Mouse (Mus musculus): Measurements from ENCODE around the gene Gm19345. TPM values are rescaled to one million over a fixed set of nuclear protein-coding genes. Genes with fewer than 3 reads are reported as not detected.

Gm19345 gene
- polyA plus RNA-seq (2012; rRNA removed): 0.24 and 0.29 TPM in 2 replicates

DNA sequence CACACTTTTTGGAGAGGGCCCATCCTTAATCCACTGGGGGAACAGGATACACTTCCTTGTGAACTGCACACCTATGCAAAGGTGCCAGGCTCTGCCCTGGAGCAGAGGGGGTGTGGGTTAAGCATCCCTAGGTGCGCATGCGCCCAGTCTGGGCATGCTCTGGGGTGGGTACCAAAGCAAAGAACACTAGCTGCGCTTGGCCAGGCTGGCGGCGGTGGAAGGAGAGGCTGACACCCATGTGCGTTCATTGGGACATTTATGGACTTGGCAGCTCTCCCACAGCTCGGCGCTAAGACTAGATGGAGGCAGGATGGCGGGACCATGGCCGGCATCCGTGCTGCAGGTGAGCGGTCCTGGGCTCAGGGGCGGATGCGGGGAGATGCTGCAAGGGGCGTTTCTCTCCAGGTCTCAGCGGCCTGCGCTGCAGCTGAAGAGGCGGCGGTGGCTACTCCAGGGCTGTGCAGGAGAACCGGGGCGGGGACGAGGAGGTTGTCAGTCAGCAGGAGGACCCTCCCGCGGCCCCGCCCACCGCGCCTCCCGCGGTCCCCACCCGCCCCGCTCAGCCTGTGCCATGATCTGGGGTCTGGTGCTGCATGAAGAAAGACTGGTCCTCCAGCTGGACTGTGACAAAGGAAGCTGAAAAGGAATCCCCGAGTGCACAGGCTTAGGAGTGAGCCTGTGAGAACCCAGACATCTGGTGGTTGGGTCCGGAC lies at the start of gene Gm19345:
TSS of gene Gm19345 (plus strand) at position 146 of the 713 bp plus-strand sequence.

DNA sequence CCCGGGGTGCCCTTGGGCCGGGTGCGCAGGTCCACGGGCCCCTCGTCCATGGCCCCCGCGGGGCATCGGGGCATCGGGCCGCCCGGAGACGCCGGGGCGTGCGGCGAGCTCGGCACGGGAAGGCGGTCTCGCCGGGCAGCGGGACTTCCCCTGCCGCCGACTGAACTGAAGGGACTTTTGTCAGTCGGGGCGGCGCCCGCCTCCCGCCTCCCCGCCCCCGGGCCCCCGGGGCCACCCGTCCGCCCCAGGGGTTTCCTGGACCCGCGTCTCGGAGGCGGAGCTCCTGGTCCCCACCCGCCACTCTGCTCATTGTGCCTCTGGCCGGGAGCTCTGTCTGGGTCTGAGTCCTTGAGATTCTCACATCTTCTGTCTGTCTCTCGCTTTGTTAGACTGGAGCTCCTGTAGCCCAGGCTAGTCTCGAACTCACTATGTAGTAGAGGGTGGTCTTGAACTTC lies 29.2 kb upstream of the Gm19345 start, which contains the start of gene Bcl3:
TSS of gene Bcl3 (minus strand) at position 167 of the 455 bp plus-strand sequence.

DNA sequence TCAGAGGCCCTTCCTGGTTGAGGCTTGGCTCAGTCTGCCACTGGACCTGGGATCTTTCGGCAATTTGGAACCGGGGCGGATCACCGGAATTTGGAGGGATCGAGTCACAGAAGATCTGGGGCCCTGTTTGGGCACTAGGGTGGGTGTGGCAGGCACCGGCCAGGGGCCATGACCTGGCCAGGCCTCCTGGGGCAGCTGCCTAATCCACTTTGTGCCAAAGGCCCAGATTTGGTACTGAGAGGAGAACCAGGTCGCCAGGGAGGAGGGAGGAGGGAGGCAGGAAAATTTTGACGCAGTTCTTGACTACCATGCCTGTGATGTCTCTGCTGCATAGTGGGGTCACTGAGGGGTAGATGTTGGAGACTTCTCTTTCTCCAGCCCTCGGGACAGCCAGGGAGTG lies 9.4 kb downstream of the Gm19345 start, which contains the start of gene Ceacam16:
TSS of gene Ceacam16 (minus strand) at position 101 of the 400 bp plus-strand sequence.

DNA sequence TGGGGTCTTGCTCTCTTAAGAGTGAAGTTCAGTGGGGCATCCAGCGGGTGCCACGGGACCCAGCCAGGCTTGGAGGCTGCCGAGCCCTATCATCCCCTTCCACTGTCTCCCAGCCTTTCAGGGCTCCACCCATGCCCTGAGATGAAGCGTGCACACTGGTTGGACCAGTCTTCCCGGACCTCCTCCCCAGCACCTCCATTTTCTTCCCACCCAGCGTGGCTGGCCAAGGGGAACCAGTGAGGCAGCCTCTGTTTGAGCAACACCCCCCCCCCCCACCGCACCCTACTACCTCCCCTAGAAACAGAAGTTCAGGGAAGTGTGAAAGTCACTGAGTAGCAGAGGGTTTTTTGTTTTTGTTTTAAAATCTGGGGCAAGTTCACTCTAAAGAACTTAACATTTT lies 36.0 kb downstream of the Gm19345 start, which contains the start of gene Ceacam19:
TSS of gene Ceacam19 (minus strand) at position 117 of the 400 bp plus-strand sequence.

Other genes starting within 250 kb of the Gm19345 start
- 134 and 154 TPM in 2 replicates for gene Clasrp, start 247.5 kb upstream of the Gm19345 start, polyA plus RNA-seq (2012; rRNA removed)
- 2.4 and 4.4 TPM in 2 replicates for gene Relb, start 222.6 kb upstream of the Gm19345 start, polyA plus RNA-seq (2012; rRNA removed)
- gene Clptm1, start 187.0 kb upstream of the Gm19345 start, polyA plus RNA-seq (2012; rRNA removed): 36.8 and 58.8 TPM in 2 replicates
- gene Apoc2, start 174.1 kb upstream of the Gm19345 start, polyA plus RNA-seq (2012; rRNA removed): 4.6 and 11.0 TPM in 2 replicates
- not detected in 2 replicates for gene Gm44805, start 170.6 kb upstream of the Gm19345 start, polyA plus RNA-seq (2012; rRNA removed)
- gene Apoc4, start 170.5 kb upstream of the Gm19345 start, polyA plus RNA-seq (2012; rRNA removed): 0.19 and 0.41 TPM in 2 replicates
- 4.9 and 8.1 TPM in 2 replicates for gene Apoc1, start 159.3 kb upstream of the Gm19345 start, polyA plus RNA-seq (2012; rRNA removed)
- gene Apoe, start 152.8 kb upstream of the Gm19345 start, polyA plus RNA-seq (2012; rRNA removed): 198 and 270 TPM in 2 replicates
- 102 and 110 TPM in 2 replicates for gene Tomm40, start 136.6 kb upstream of the Gm19345 start, polyA plus RNA-seq (2012; rRNA removed)
- 43.3 and 45.3 TPM in 2 replicates for gene Nectin2, start 101.5 kb upstream of the Gm19345 start, polyA plus RNA-seq (2012; rRNA removed)
- gene Bcam, start 81.0 kb upstream of the Gm19345 start, polyA plus RNA-seq (2012; rRNA removed): 18.2 and 28.9 TPM in 2 replicates
- gene Cblc, start 55.2 kb upstream of the Gm19345 start, polyA plus RNA-seq (2012; rRNA removed): 0.34 and 0.46 TPM in 2 replicates
- 0.60 and 1.0 TPM in 2 replicates for gene Bcl3, start 29.2 kb upstream of the Gm19345 start, polyA plus RNA-seq (2012; rRNA removed)
- not detected in 2 replicates for gene Ceacam16, start 9.3 kb downstream of the Gm19345 start, polyA plus RNA-seq (2012; rRNA removed)
- gene Ceacam19, start 36.0 kb downstream of the Gm19345 start, polyA plus RNA-seq (2012; rRNA removed): not detected in 2 replicates
- 3.6 and 8.4 TPM in 2 replicates for gene Pvr, start 69.2 kb downstream of the Gm19345 start, polyA plus RNA-seq (2012; rRNA removed)
- 0.06 and 0.12 TPM in 2 replicates for gene Igsf23, start 98.8 kb downstream of the Gm19345 start, polyA plus RNA-seq (2012; rRNA removed)
- not detected in 2 replicates for gene Ceacam20, start 113.4 kb downstream of the Gm19345 start, polyA plus RNA-seq (2012; rRNA removed)
- 0.01 TPM in 1 of 2 replicates, not detected in the other for gene Nlrp9b, start 139.5 kb downstream of the Gm19345 start, polyA plus RNA-seq (2012; rRNA removed)
- not detected in 2 replicates for gene Vmn1r91, start 247.7 kb downstream of the Gm19345 start, polyA plus RNA-seq (2012; rRNA removed)

Data from central nervous system, embryonic 11.5 days (tissue).